Mouse (Mus musculus) thymus, postnatal 4 days (tissue): ENCODE measurements around the gene Adig.
A peak's percentile ranks its signal among the peaks of the same experiment; 100 is the strongest.

Source experiments
- DNase-seq: peaks from one replicate; pipeline ENCODE4 v3.0.0; 2021

The Adig gene

DNA sequence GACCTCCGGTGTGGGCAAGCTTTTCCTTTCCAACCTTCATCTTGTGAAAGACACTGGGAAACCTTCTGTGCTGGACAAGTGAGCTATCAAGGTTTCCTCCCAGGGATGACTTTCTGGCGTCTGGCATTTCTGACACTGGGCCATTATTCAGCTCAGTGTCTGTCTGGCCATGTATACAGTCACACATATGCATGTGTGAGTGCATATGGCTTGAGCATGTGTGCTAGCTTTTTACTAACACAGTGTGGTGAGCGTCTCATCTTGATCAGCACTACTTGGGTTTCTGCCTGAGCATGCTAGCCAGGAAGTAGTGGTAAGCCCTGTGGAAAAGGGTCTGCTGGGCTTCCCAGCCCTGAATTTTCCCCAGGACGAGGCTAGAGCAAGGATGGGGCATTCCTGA lies 38.9 kb downstream of the Adig start:
- no peak for DNase-seq

- no peak for DNase-seq
Observed at GRCm38 (mm10) chr2:158545266-158545665, 42.9 kb downstream of the Adig start.

- DNase-seq: peak; percentile 86
Observed at GRCm38 (mm10) chr2:158546751-158547150, 44.3 kb downstream of the Adig start.

- peak; percentile 93 for DNase-seq
Observed at GRCm38 (mm10) chr2:158550067-158550466, 47.7 kb downstream of the Adig start.

- DNase-seq: no peak
Observed at GRCm38 (mm10) chr2:158554366-158554765, 52.0 kb downstream of the Adig start.

DNA sequence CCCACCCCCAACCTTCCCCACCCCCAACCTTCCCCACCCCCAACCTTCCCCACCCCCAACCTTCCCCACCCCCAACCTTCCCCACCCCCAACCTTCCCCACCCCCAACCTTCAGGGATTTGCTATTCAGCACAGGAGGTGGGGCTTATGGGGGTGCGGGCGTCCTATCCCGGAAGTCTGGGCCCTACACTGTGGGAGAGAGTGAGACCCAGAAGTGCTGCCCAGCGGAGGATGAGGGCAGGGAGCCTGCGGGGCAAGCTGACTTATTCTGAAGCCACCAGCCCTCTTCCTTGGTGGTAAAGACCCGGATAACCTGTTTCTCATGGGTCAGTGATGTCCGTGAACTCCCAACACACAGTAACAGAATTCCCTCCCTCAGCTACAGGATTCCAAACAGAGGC lies 52.8 kb downstream of the Adig start:
- peak; percentile 31 for DNase-seq

DNA sequence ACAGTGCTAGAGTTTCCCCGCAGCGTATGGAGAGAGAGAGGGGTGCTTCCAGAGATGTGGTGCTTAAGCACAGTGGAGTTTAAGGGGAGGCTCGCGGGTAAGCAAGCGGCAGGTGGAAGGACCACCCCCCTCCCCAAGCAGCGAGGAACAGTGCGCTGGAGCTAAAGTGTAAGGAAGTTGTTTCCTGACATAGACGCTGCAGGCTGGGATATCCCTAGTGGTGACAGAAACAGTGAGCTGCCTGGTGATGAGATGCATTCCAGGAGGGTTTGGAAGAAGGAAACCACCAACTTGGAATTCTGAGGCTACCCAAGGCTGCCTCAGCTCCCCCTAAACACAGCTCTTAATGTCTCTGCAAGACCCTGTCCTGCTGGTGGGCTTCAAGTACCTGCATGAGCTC lies 53.4 kb downstream of the Adig start:
- DNase-seq: no peak

DNA sequence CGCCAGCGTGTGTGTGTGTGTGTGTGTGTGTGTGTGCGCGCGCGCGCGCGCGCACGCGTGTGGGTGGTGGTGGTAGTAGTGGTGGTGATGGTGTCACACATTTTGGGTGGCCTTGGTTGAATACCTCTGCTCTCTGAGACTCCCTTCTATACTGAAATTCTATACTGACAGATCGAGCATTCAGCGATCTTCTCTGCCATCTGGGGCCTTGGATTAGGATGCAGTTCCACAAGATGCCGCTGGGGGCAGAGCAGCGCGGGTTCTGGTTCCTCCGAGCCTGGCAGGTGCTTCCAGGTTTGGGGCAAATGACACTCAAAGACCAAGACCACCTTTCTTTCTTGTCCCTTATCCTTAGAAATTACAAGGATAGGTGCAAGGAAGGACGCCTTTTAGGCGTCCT lies 53.8 kb downstream of the Adig start:
- DNase-seq: peak; percentile 87

DNA sequence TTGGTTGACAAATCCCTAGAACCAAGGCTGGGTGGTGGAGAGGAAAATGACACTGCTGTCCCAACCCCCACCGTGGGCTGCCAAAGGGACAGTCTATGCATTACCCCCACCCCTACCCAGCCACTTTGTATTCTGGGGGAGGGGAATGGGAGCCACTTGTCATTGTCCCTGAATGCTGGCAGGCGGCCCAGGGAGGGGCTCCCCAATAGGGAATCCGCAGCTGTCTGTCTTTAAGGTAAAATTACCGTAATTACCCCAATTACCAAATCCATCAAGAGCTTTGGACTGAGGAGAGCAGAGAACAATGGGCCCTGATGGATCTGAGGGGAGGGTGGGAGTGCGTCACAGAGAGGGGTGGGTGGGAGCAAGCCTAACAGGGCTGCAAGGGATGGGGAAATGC lies 54.3 kb downstream of the Adig start:
- DNase-seq: no peak
